Mouse (Mus musculus) forebrain, embryonic 13.5 days (tissue): ENCODE data around the gene Sema3f. TPM values are rescaled to one million over a fixed set of nuclear protein-coding genes. Genes with fewer than 3 reads are reported as not detected.

Experiments used
- ATAC-seq: fragments of 200-750 bp; cut with Nextera tagmentation; 2 replicates; pipeline ENCODE4 v1.8.0; 2017
- H3K27ac ChIP-seq: fragments of 300-500 bp; sonication (generic); 2 replicates; pipeline ENCODE4 v1.5.1; 2015; ENCODE audit warnings: inconsistent platforms, mild to moderate bottlenecking, moderate library complexity
- H3K27me3 ChIP-seq: fragments of 300-500 bp; sonication (generic); 2 replicates; pipeline ENCODE4 v1.6.1; 2015; ENCODE audit warnings: mild to moderate bottlenecking, inconsistent platforms
- H3K36me3 ChIP-seq: fragments of 300-500 bp; sonication (generic); 2 replicates; pipeline ENCODE4 v1.6.1; 2015; ENCODE audit warnings: mild to moderate bottlenecking, inconsistent platforms; ENCODE audit not compliant: poor library complexity, severe bottlenecking
- H3K4me1 ChIP-seq: fragments of 300-500 bp; sonication (generic); 2 replicates; pipeline ENCODE4 v1.6.1; 2015; ENCODE audit warnings: inconsistent platforms
- H3K4me2 ChIP-seq: fragments of 300-500 bp; sonication (generic); 2 replicates; pipeline ENCODE4 v1.6.1; 2015; ENCODE audit warnings: inconsistent platforms, mild to moderate bottlenecking, moderate library complexity
- H3K4me3 ChIP-seq: fragments of 300-500 bp; sonication (generic); 2 replicates; pipeline ENCODE4 v1.5.1; 2015; ENCODE audit warnings: mild to moderate bottlenecking, inconsistent platforms
- H3K9ac ChIP-seq: fragments of 300-500 bp; sonication (generic); 2 replicates; pipeline ENCODE4 v1.6.1; 2015; ENCODE audit warnings: mild to moderate bottlenecking, inconsistent platforms
- H3K9me3 ChIP-seq: fragments of 300-500 bp; sonication (generic); replicated peaks from 2 replicates; pipeline ENCODE4 v1.6.1; 2016; ENCODE audit warnings: inconsistent platforms
- WGBS: fragments of 180-500 bp; shearing (Covaris S2); methylation state at CpG from one replicate; pipeline ENCODE4 v1.1.7; 2015; 5-methylcytosine and 5-hydroxymethylcytosine counted together
- polyA plus RNA-seq: library from polyadenylated mRNA; unstranded; fragments of >200 nt; fragmentation: Nextera tagmentation; extraction: Ambion mirVana; gene quantifications from 2 replicates; pipeline ENCODE4 v1.2.1, GENCODE M21; 2015

Gene Sema3f
- 6.8 and 7.7 TPM in 2 replicates for polyA plus RNA-seq

- WGBS = under 1% methylated on average over 63 of the region's 86 CpGs
- peaks cover 5% of the 10 kb centered on the region for H3K36me3 ChIP-seq
- peaks cover 54% of the 10 kb centered on the region for H3K27me3 ChIP-seq
- H3K9me3 ChIP-seq = no peaks in the 10 kb centered on the region
- ATAC-seq = peak; percentile 77
- H3K4me1 ChIP-seq = peaks cover 60% of the 10 kb centered on the region
- peak within 1 kb of the TSS; percentile 65 for H3K4me3 ChIP-seq
- H3K9ac ChIP-seq = peak within 1 kb of the TSS; percentile 80
- peak within 1 kb of the TSS; percentile 70 for H3K27ac ChIP-seq
- peak within 1 kb of the TSS; percentile 86 for H3K4me2 ChIP-seq
These were observed at the start of gene Sema3f for GRCm38 (mm10) chr9:107709697-107710483. Sema3f (minus strand) TSS chr9:107710475.

DNA sequence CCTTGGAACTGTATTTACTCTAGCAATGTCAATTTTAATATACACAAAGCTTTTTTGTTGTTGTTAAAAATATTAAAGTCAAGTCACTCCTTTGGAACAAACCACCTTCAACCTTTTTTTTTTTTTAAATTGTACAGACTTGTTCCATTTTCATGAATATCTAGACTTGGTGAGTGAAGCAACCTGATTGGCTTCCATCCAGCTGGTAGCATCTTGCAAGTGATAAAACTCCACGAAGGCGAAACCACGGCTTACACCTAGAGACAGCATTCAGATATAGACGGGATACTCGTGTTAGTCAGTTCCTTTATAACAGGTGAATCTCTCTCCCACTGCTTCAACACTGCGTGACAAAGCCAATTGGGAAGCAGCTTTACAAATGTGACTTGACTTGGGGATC lies 49.3 kb upstream of the Sema3f start:
- H3K27me3 ChIP-seq = no peaks in the 10 kb centered on the region
- H3K27ac ChIP-seq = no peak overlapping the region
- H3K4me3 ChIP-seq = no peak overlapping the region
- H3K9ac ChIP-seq = no peak overlapping the region
- H3K4me2 ChIP-seq = no peak overlapping the region
- no peaks in the 10 kb centered on the region for H3K4me1 ChIP-seq
- H3K9me3 ChIP-seq = no peaks in the 10 kb centered on the region
- 94% methylated on average over 6 of the region's 6 CpGs for whole genome bisulfite sequencing
- ATAC-seq = no peak
- peaks cover 95% of the 10 kb centered on the region for H3K36me3 ChIP-seq

DNA sequence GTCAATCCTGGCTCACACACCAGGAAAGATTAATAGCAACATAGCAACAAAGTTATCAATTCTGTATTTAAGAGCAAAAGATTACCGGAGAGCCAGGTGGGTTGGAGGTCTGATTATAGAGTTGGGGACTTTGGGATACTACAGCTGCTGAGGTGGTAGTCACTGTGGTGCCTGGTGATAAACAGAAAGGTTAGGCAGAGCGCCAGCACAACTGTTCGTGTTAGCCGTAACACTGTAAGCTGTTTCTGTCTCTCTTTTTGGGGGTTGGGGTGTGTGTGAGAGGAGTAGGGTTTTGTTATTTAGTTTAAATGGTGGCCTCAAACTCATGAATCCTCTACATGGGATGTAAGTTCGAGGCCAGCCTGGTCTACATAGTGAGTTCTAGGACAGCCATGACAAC lies 40.1 kb upstream of the Sema3f start:
- WGBS = 90% methylated on average over 5 of the region's 5 CpGs
- H3K27ac ChIP-seq = no peak overlapping the region
- 0 out of 2 replicates have a peak, but pooled peaks cover 7% of the 10 kb centered on the region for H3K9me3 ChIP-seq
- no peak for ATAC-seq
- no peak overlapping the region for H3K9ac ChIP-seq
- H3K4me2 ChIP-seq = no peak overlapping the region
- H3K4me1 ChIP-seq = no peaks in the 10 kb centered on the region
- peaks cover 96% of the 10 kb centered on the region for H3K36me3 ChIP-seq
- no peak overlapping the region for H3K4me3 ChIP-seq
- no peaks in the 10 kb centered on the region for H3K27me3 ChIP-seq

DNA sequence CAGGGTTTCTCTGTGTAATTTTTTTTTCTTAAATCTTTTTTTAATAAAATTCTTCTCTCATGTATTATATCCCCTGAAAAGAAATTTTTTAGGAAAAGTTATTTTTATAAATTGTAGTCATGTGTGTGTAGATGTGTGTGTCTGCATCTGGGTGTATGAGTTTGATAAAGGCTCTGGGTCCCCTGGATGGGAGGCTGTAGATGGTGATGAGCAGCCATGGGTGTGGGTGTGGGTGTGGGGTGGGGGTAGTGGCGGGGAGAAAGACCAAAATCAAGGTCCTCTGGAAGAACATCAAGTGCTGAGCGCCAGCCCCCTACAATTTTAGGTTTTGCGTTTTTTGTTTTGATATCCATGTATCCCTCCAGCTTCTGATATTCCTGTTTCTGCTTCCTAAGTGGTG lies 37.8 kb upstream of the Sema3f start:
- H3K4me2 ChIP-seq = no peak overlapping the region
- peaks cover 97% of the 10 kb centered on the region for H3K36me3 ChIP-seq
- 0 out of 2 replicates have a peak, but pooled peaks cover 7% of the 10 kb centered on the region for H3K9me3 ChIP-seq
- H3K9ac ChIP-seq = no peak overlapping the region
- ATAC-seq = no peak
- no peaks in the 10 kb centered on the region for H3K4me1 ChIP-seq
- 97% methylated on average over 3 of the region's 3 CpGs for WGBS
- no peaks in the 10 kb centered on the region for H3K27me3 ChIP-seq
- no peak overlapping the region for H3K27ac ChIP-seq
- no peak overlapping the region for H3K4me3 ChIP-seq

DNA sequence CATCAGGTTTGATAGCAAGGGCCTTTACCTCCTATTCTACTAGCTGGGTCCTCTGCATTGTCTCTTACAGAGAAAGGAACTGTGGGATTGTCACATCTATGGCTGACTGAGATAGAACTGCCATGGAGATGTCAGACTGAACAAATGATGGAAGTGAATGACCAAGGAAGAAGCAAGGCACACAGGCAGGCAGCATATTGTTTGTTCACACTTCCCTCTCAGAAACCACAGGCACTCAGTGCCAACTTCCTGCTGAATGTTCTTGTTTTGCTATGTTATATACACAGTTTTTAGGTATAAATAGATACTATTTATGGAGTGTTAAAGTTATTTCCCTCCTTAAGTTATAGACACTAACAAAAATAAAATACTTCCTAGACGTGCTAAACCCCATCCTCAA lies 37.0 kb upstream of the Sema3f start:
- Histone ChIP-seq H3K9ac (no peak overlapping the region), H3K27ac (no peak overlapping the region), H3K4me3 (no peak overlapping the region), H3K36me3 (peaks cover 98% of the 10 kb centered on the region), H3K4me1 (no peaks in the 10 kb centered on the region), H3K4me2 (no peak overlapping the region), H3K27me3 (no peaks in the 10 kb centered on the region), H3K9me3 (0 out of 2 replicates have a peak, but pooled peaks cover 7% of the 10 kb centered on the region)
- 91% methylated on average over 1 of the region's 1 CpGs for WGBS
- no peak for ATAC-seq

DNA sequence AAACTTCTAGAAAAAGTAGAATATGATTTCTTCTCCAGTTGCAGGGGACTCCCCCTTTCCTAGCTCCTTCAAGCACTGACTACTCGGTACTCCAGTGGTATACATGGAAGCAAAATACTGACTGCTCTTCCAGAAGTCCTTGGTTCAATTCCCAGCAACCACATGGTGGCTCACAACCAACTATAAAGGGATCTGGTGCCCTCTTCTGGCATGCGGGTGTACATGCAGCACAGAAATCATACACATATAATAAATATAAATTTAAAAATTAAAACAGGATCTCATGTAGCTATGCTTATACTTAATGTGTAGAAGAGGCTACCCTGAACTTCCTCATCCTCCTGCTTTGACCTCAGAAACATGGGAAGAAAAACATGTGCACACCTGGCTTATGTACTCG lies 36.4 kb upstream of the Sema3f start:
- Histone ChIP-seq H3K27ac (no peak overlapping the region), H3K4me2 (no peak overlapping the region), H3K36me3 (peaks cover 98% of the 10 kb centered on the region), H3K4me3 (no peak overlapping the region), H3K9ac (no peak overlapping the region), H3K27me3 (no peaks in the 10 kb centered on the region), H3K9me3 (0 out of 2 replicates have a peak, but pooled peaks cover 7% of the 10 kb centered on the region), H3K4me1 (no peaks in the 10 kb centered on the region)
- no peak for ATAC-seq
- 92% methylated on average over 3 of the region's 3 CpGs for WGBS

GRCm38 (mm10) chr9:107744061-107744460 lies 33.8 kb upstream of the Sema3f start:
- 91% methylated on average over 6 of the region's 6 CpGs for WGBS
- no peaks in the 10 kb centered on the region for H3K4me1 ChIP-seq
- no peak overlapping the region for H3K4me2 ChIP-seq
- no peak overlapping the region for H3K9ac ChIP-seq
- no peak overlapping the region for H3K4me3 ChIP-seq
- H3K36me3 ChIP-seq = peaks cover 98% of the 10 kb centered on the region
- H3K9me3 ChIP-seq = 0 out of 2 replicates have a peak, but pooled peaks cover 7% of the 10 kb centered on the region
- H3K27me3 ChIP-seq = no peaks in the 10 kb centered on the region
- H3K27ac ChIP-seq = no peak overlapping the region
- no peak for ATAC-seq

- Histone ChIP-seq H3K4me2 (no peak overlapping the region), H3K36me3 (peaks cover 57% of the 10 kb centered on the region), H3K9me3 (no peaks in the 10 kb centered on the region), H3K4me3 (no peak overlapping the region), H3K27me3 (no peaks in the 10 kb centered on the region), H3K27ac (peak overlapping the region; percentile 74), H3K4me1 (peaks cover 42% of the 10 kb centered on the region), H3K9ac (no peak overlapping the region)
- 49% methylated on average over 4 of the region's 4 CpGs for WGBS
- peak; percentile 16; the same call in 1 of the 2 replicates for ATAC-seq
These were observed 28.5 kb upstream of the Sema3f start for GRCm38 (mm10) chr9:107738841-107739202.

- Histone ChIP-seq H3K27me3 (no peaks in the 10 kb centered on the region), H3K9ac (no peak overlapping the region), H3K9me3 (no peaks in the 10 kb centered on the region), H3K4me1 (peaks cover 42% of the 10 kb centered on the region), H3K36me3 (peaks cover 52% of the 10 kb centered on the region), H3K4me2 (no peak overlapping the region), H3K27ac (peak overlapping the region; percentile 74), H3K4me3 (no peak overlapping the region)
- ATAC-seq = peak; percentile 69
- 21% methylated on average over 7 of the region's 7 CpGs for WGBS
These were observed 28.0 kb upstream of the Sema3f start for GRCm38 (mm10) chr9:107738020-107738840.

GRCm38 (mm10) chr9:107736185-107736485 lies 25.9 kb upstream of the Sema3f start:
- 0% methylated on average over 7 of the region's 7 CpGs for WGBS
- H3K9me3 ChIP-seq = no peaks in the 10 kb centered on the region
- H3K4me3 ChIP-seq = peak overlapping the region; percentile 9; the same call in 1 of the 2 replicates
- H3K4me1 ChIP-seq = peaks cover 42% of the 10 kb centered on the region
- H3K9ac ChIP-seq = peak overlapping the region; percentile 43; the same call in 1 of the 2 replicates
- H3K4me2 ChIP-seq = peak overlapping the region; percentile 49
- ATAC-seq = no peak
- peaks cover 31% of the 10 kb centered on the region for H3K36me3 ChIP-seq
- no peaks in the 10 kb centered on the region for H3K27me3 ChIP-seq
- H3K27ac ChIP-seq = peak overlapping the region; percentile 37; the same call in 1 of the 2 replicates

- H3K27ac ChIP-seq = peak overlapping the region; percentile 52
- H3K4me1 ChIP-seq = peaks cover 45% of the 10 kb centered on the region
- no peaks in the 10 kb centered on the region for H3K9me3 ChIP-seq
- 2% methylated on average over 17 of the region's 17 CpGs for WGBS
- H3K27me3 ChIP-seq = no peaks in the 10 kb centered on the region
- H3K4me3 ChIP-seq = peak overlapping the region; percentile 9; the same call in 1 of the 2 replicates
- ATAC-seq = peak; percentile 11; the same call in 1 of the 2 replicates
- H3K4me2 ChIP-seq = peak overlapping the region; percentile 49
- peaks cover 25% of the 10 kb centered on the region for H3K36me3 ChIP-seq
- H3K9ac ChIP-seq = peak overlapping the region; percentile 43
These were observed 25.3 kb upstream of the Sema3f start for GRCm38 (mm10) chr9:107735356-107736184.
